Mouse (Mus musculus): ENCODE measurements around the gene Rhcg.

- TF ChIP-seq POLR2A (IDR thresholded peaks at IDR 0.05; ENCODE audit: borderline replicate concordance, control insufficient read depth, low read depth, low read length) (no peak), CTCF (IDR thresholded peaks at IDR 0.05; ENCODE audit: control insufficient read depth, insufficient read depth, low read length) (no peak)
Measured at GRCm38 (mm10) chr7:79666690-79667089, 49.2 kb upstream of the Rhcg start.

All from bone marrow, adult 2 months (tissue).